Mouse (Mus musculus): ENCODE measurements at regions not wholly inside any gene's neighbourhood (a gene's known extent, or its start where the extent isn't known, plus 50 kb on each side); places are given as distances from the start of the nearest gene placed in this dataset.

DNA sequence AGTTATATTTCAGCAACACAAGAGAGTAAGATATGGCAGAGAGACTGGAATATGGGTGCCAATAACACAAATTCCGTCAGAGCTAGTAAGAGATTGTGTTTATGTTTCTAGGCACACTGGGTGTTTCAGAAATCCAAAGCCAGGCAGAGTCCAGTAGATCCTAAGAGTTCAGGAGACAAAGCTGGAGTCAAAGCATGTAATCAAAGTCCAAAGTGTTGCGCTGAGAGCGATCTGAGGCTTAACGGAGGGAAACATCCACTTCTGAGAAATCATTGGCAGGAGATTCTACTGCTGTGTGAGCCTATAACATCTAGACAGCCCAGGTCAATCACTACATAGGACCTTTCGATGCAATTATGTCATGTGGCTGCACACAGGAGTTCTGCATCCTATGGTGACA is 109.3 kb upstream of the Tapt1 start:
- TF ChIP-seq CTCF (IDR thresholded peaks at IDR 0.05; ENCODE audit: extremely low read depth, insufficient read depth, low read length) = no peak
- no peak for TF ChIP-seq POLR2A (IDR thresholded peaks at IDR 0.05; ENCODE audit: extremely low read depth, insufficient read depth, low read length)

Measured in cortical plate, adult 2 months (tissue).